Mouse (Mus musculus): ENCODE results near the gene Tesk2. TPM values are rescaled to one million over a fixed set of nuclear protein-coding genes. Genes with fewer than 3 reads are reported as not detected.

Tesk2 gene
- total RNA-seq, 4 experiments from 2014 or later: 4.9 to 6.8 (median 6.7) TPM

Other genes starting within 250 kb of the Tesk2 start
- gene Ipp, start 213.4 kb upstream of the Tesk2 start, total RNA-seq (2022): 10 to 100 TPM; 22.1 to 23.2 (median 22.2) TPM
- 10 to 100 TPM; 16.1 to 29.8 (median 21.6) TPM for gene Tmem69, start 165.0 kb upstream of the Tesk2 start, total RNA-seq (2022)
- 10 to 100 TPM; 68.8 to 86.0 (median 75.5) TPM for gene Gpbp1l1, start 163.3 kb upstream of the Tesk2 start, total RNA-seq (2022)
- gene Ccdc17, start 124.3 kb upstream of the Tesk2 start, total RNA-seq (2022): 10 to 100 TPM in 3 of 4 experiments, 1 to 10 TPM in 1; 10.0 to 22.7 (median 17.9) TPM
- gene Nasp, start 93.0 kb upstream of the Tesk2 start, total RNA-seq (2022): 10 to 100 TPM; 20.6 to 24.4 (median 22.7) TPM
- gene Akr1a1, start 69.3 kb upstream of the Tesk2 start, total RNA-seq (2022): 1,000 to 10,000 TPM in 1 of 4 experiments, 100 to 1,000 TPM in 3; 829 to 1,005 (median 899) TPM
- 100 to 1,000 TPM; 514 to 868 (median 646) TPM for gene Prdx1, start 35.4 kb upstream of the Tesk2 start, total RNA-seq (2022)
- gene Mmachc, start 12.5 kb upstream of the Tesk2 start, total RNA-seq (2022): 10 to 100 TPM; 29.5 to 35.2 (median 31.7) TPM
- 10 to 100 TPM; 17.2 to 34.6 (median 20.9) TPM for gene Ccdc163, start 12.4 kb upstream of the Tesk2 start, total RNA-seq (2022)
- 10 to 100 TPM; 22.0 to 25.3 (median 22.4) TPM for gene Toe1, start 86.7 kb downstream of the Tesk2 start, total RNA-seq (2022)
- gene Mutyh, start 86.8 kb downstream of the Tesk2 start, total RNA-seq (2022): 10 to 100 TPM in 1 of 4 experiments, 1 to 10 TPM in 3; 3.5 to 15.4 (median 6.8) TPM
- 1 to 10 TPM; 1.6 to 3.4 (median 3.0) TPM for gene Hpdl, start 100.8 kb downstream of the Tesk2 start, total RNA-seq (2022)
- 1 to 10 TPM; 4.9 to 7.2 (median 5.6) TPM for gene Zswim5, start 156.4 kb downstream of the Tesk2 start, total RNA-seq (2022)

Measured in adrenal gland, adult 8-10 months (tissue).